Mouse (Mus musculus) hindbrain, embryonic 12.5 days (tissue): ENCODE measurements around the gene Cilp2. TPM values are rescaled to one million over a fixed set of nuclear protein-coding genes. Genes with fewer than 3 reads are reported as not detected.

Experiments
- ATAC-seq: fragments of 200-750 bp; cut with Nextera tagmentation; 2 replicates; pipeline ENCODE4 v1.8.0; 2017; ENCODE audit warnings: moderate TSS enrichment; ENCODE audit not compliant: low FRiP score
- H3K27ac ChIP-seq: fragments of 300-500 bp; sonication (generic); 2 replicates; pipeline ENCODE4 v1.5.1; 2016; ENCODE audit warnings: mild to moderate bottlenecking
- H3K27me3 ChIP-seq: fragments of 300-500 bp; sonication (generic); 2 replicates; pipeline ENCODE4 v1.6.1; 2016; ENCODE audit warnings: mild to moderate bottlenecking
- H3K36me3 ChIP-seq: fragments of 300-500 bp; sonication (generic); 2 replicates; pipeline ENCODE4 v1.6.1; 2016; ENCODE audit warnings: mild to moderate bottlenecking
- H3K4me1 ChIP-seq: fragments of 300-500 bp; sonication (generic); 2 replicates; pipeline ENCODE4 v1.6.1; 2016
- H3K4me2 ChIP-seq: fragments of 300-500 bp; sonication (generic); replicated peaks from 2 replicates; pipeline ENCODE4 v1.6.1; 2016; ENCODE audit warnings: mild to moderate bottlenecking
- H3K4me3 ChIP-seq: fragments of 300-500 bp; sonication (generic); 2 replicates; pipeline ENCODE4 v1.5.1; 2016; ENCODE audit warnings: mild to moderate bottlenecking
- H3K9ac ChIP-seq: fragments of 300-500 bp; sonication (generic); 2 replicates; pipeline ENCODE4 v1.6.1; 2016; ENCODE audit warnings: mild to moderate bottlenecking, moderate library complexity
- H3K9me3 ChIP-seq: fragments of 300-500 bp; sonication (generic); replicated peaks from 2 replicates; pipeline ENCODE4 v1.6.1; 2016; ENCODE audit warnings: mild to moderate bottlenecking
- WGBS: fragments of 180-500 bp; shearing (Covaris S2); methylation state at CpG from one replicate; pipeline ENCODE4 v1.1.7; 2016; 5-methylcytosine and 5-hydroxymethylcytosine counted together
- polyA plus RNA-seq: library from polyadenylated mRNA; unstranded; fragments of >200 nt; fragmentation: Nextera tagmentation; extraction: Ambion mirVana; gene quantifications from 2 replicates; pipeline ENCODE4 v1.2.1, GENCODE M21; 2016

The Cilp2 gene
- polyA plus RNA-seq, 1 experiment from 2014 or later, result 1.2 TPM

GRCm38 (mm10) chr8:69863387-69864020 lies 24.0 kb downstream of the Cilp2 start:
- WGBS, result 93% methylated on average over 5 of the region's 5 CpGs
- Histone ChIP-seq H3K9ac (no peak overlapping the region), H3K4me1 (no peaks in the 10 kb centered on the region)

GRCm38 (mm10) chr8:69861251-69861650 lies 26.2 kb downstream of the Cilp2 start:
- peaks cover 37% of the 10 kb centered on the region for H3K36me3 ChIP-seq
- H3K4me1 ChIP-seq, result no peaks in the 10 kb centered on the region
- H3K4me3 ChIP-seq, result no peak overlapping the region
- H3K9ac ChIP-seq, result no peak overlapping the region
- 56% methylated on average over 2 of the region's 2 CpGs for WGBS
- H3K27me3 ChIP-seq, result no peaks in the 10 kb centered on the region
- H3K4me2 ChIP-seq, result no peak overlapping the region
- no peak for ATAC-seq
- no peaks in the 10 kb centered on the region for H3K9me3 ChIP-seq
- H3K27ac ChIP-seq, result no peak overlapping the region

More at GRCm38 (mm10) chr8:69863387-69864020, 24.0 kb downstream of the Cilp2 start:
- Histone ChIP-seq H3K9me3 (no peaks in the 10 kb centered on the region), H3K4me3 (no peak overlapping the region), H3K4me2 (no peak overlapping the region), H3K27ac (no peak overlapping the region), H3K27me3 (no peaks in the 10 kb centered on the region), H3K36me3 (peaks cover 38% of the 10 kb centered on the region)
- ATAC-seq, result no peak

GRCm38 (mm10) chr8:69860807-69861206 lies 26.7 kb downstream of the Cilp2 start:
- Histone ChIP-seq H3K27ac (no peak overlapping the region), H3K27me3 (no peaks in the 10 kb centered on the region), H3K9ac (no peak overlapping the region), H3K4me2 (no peak overlapping the region), H3K9me3 (no peaks in the 10 kb centered on the region), H3K4me1 (no peaks in the 10 kb centered on the region), H3K4me3 (no peak overlapping the region), H3K36me3 (peaks cover 33% of the 10 kb centered on the region)
- 59% methylated on average over 4 of the region's 4 CpGs for WGBS
- no peak for ATAC-seq

GRCm38 (mm10) chr8:69853869-69854268 lies 33.6 kb downstream of the Cilp2 start:
- H3K36me3 ChIP-seq, result peaks cover 13% of the 10 kb centered on the region
- H3K4me3 ChIP-seq, result no peak overlapping the region
- no peak overlapping the region for H3K4me2 ChIP-seq
- no peaks in the 10 kb centered on the region for H3K9me3 ChIP-seq
- no peaks in the 10 kb centered on the region for H3K27me3 ChIP-seq
- ATAC-seq, result no peak
- no peaks in the 10 kb centered on the region for H3K4me1 ChIP-seq
- H3K27ac ChIP-seq, result no peak overlapping the region
- WGBS, result 93% methylated on average over 10 of the region's 10 CpGs
- H3K9ac ChIP-seq, result no peak overlapping the region

GRCm38 (mm10) chr8:69850926-69851506 lies 36.5 kb downstream of the Cilp2 start:
- 85% methylated on average over 7 of the region's 7 CpGs for WGBS
- ATAC-seq, result no peak
- Histone ChIP-seq H3K9ac (no peak overlapping the region), H3K36me3 (peaks cover 15% of the 10 kb centered on the region), H3K4me2 (no peak overlapping the region), H3K27me3 (no peaks in the 10 kb centered on the region), H3K4me3 (no peak overlapping the region), H3K27ac (no peak overlapping the region), H3K4me1 (no peaks in the 10 kb centered on the region), H3K9me3 (no peaks in the 10 kb centered on the region)

GRCm38 (mm10) chr8:69849899-69850298 lies 37.6 kb downstream of the Cilp2 start:
- no peak overlapping the region for H3K9ac ChIP-seq
- no peak for ATAC-seq
- no peaks in the 10 kb centered on the region for H3K9me3 ChIP-seq
- 43% methylated on average over 3 of the region's 3 CpGs for WGBS
- H3K27me3 ChIP-seq, result no peaks in the 10 kb centered on the region
- H3K27ac ChIP-seq, result no peak overlapping the region
- no peak overlapping the region for H3K4me3 ChIP-seq
- H3K4me2 ChIP-seq, result no peak overlapping the region
- H3K4me1 ChIP-seq, result no peaks in the 10 kb centered on the region
- H3K36me3 ChIP-seq, result peaks cover 15% of the 10 kb centered on the region

GRCm38 (mm10) chr8:69848951-69849350 lies 38.5 kb downstream of the Cilp2 start:
- H3K4me3 ChIP-seq, result no peak overlapping the region
- no peak for ATAC-seq
- no peak overlapping the region for H3K4me2 ChIP-seq
- H3K36me3 ChIP-seq, result peaks cover 15% of the 10 kb centered on the region
- H3K27me3 ChIP-seq, result no peaks in the 10 kb centered on the region
- H3K9ac ChIP-seq, result no peak overlapping the region
- H3K4me1 ChIP-seq, result no peaks in the 10 kb centered on the region
- WGBS, result 89% methylated on average over 8 of the region's 8 CpGs
- no peak overlapping the region for H3K27ac ChIP-seq
- H3K9me3 ChIP-seq, result no peaks in the 10 kb centered on the region

- H3K9ac ChIP-seq, result no peak overlapping the region
- no peak overlapping the region for H3K4me3 ChIP-seq
- H3K27ac ChIP-seq, result no peak overlapping the region
- H3K4me1 ChIP-seq, result no peaks in the 10 kb centered on the region
- ATAC-seq, result no peak
- WGBS, result 74% methylated on average over 3 of the region's 3 CpGs
- H3K27me3 ChIP-seq, result no peaks in the 10 kb centered on the region
- H3K4me2 ChIP-seq, result no peak overlapping the region
- peaks cover 15% of the 10 kb centered on the region for H3K36me3 ChIP-seq
- no peaks in the 10 kb centered on the region for H3K9me3 ChIP-seq
These were observed 40.1 kb downstream of the Cilp2 start for GRCm38 (mm10) chr8:69847167-69848065.

- no peak overlapping the region for H3K9ac ChIP-seq
- no peak for ATAC-seq
- no peak overlapping the region for H3K4me3 ChIP-seq
- no peaks in the 10 kb centered on the region for H3K27me3 ChIP-seq
- H3K4me1 ChIP-seq, result peaks cover 16% of the 10 kb centered on the region
- no peak overlapping the region for H3K27ac ChIP-seq
- no peak overlapping the region for H3K4me2 ChIP-seq
- peaks cover 13% of the 10 kb centered on the region; the same call in 1 of the 2 replicates for H3K36me3 ChIP-seq
- H3K9me3 ChIP-seq, result no peaks in the 10 kb centered on the region
- 79% methylated on average over 8 of the region's 8 CpGs for WGBS
These were observed 50.3 kb downstream of the Cilp2 start for GRCm38 (mm10) chr8:69837057-69837682.

- H3K27me3 ChIP-seq, result no peaks in the 10 kb centered on the region
- WGBS, result under 1% methylated on average over 38 of the region's 38 CpGs
- peak within 1 kb of the TSS; percentile 84 for H3K4me2 ChIP-seq
- peaks cover 13% of the 10 kb centered on the region; the same call in 1 of the 2 replicates for H3K36me3 ChIP-seq
- H3K27ac ChIP-seq, result peak within 1 kb of the TSS; percentile 91
- H3K4me3 ChIP-seq, result peak within 1 kb of the TSS; percentile 67
- peaks cover 21% of the 10 kb centered on the region for H3K4me1 ChIP-seq
- peak; percentile 99 for ATAC-seq
- no peaks in the 10 kb centered on the region for H3K9me3 ChIP-seq
- peak within 1 kb of the TSS; percentile 84 for H3K9ac ChIP-seq
These were observed 55.1 kb downstream of the Cilp2 start, which contains the start of gene Pbx4 for GRCm38 (mm10) chr8:69832298-69832853. Gene Pbx4, plus strand, starts transcription at chr8:69832491.
